Mouse (Mus musculus) neural tube, embryonic 11.5 days (tissue): ENCODE data around the gene Cdkn3. TPM values are rescaled to one million over a fixed set of nuclear protein-coding genes. Genes with fewer than 3 reads are reported as not detected.

Experiments used
- ATAC-seq: fragments of 200-750 bp; cut with Nextera tagmentation; 2 replicates; pipeline ENCODE4 v1.8.0; 2017; ENCODE audit warnings: moderate number of reproducible peaks, mild to moderate bottlenecking, moderate TSS enrichment, moderate library complexity; ENCODE audit not compliant: insufficient read depth, low FRiP score, low TSS enrichment
- DNase-seq: peaks from one replicate; pipeline ENCODE4 v3.0.0-alpha.2; 2015; ENCODE audit warnings: low spot score
- H3K27ac ChIP-seq: fragments of 300-500 bp; sonication (generic); 2 replicates; pipeline ENCODE4 v1.5.1; 2014; ENCODE audit warnings: low read depth, mild to moderate bottlenecking, low read length
- H3K27me3 ChIP-seq: fragments of 300-500 bp; sonication (generic); 2 replicates; pipeline ENCODE4 v1.6.1; 2014; ENCODE audit warnings: mild to moderate bottlenecking, low read length, mixed read lengths; ENCODE audit not compliant: control insufficient read depth, insufficient read depth
- H3K36me3 ChIP-seq: fragments of 300-500 bp; sonication (generic); 2 replicates; pipeline ENCODE4 v1.6.1; 2014; ENCODE audit warnings: mild to moderate bottlenecking, low read length, moderate library complexity, mixed read lengths; ENCODE audit not compliant: control insufficient read depth, insufficient read depth
- H3K4me1 ChIP-seq: fragments of 300-500 bp; sonication (generic); 2 replicates; pipeline ENCODE4 v1.6.1; 2014; ENCODE audit warnings: low read length, mixed read lengths; ENCODE audit not compliant: control insufficient read depth, insufficient read depth
- H3K4me2 ChIP-seq: fragments of 300-500 bp; sonication (generic); 2 replicates; pipeline ENCODE4 v1.6.1; 2014; ENCODE audit warnings: low read depth, mild to moderate bottlenecking, moderate library complexity
- H3K4me3 ChIP-seq: fragments of 300-500 bp; sonication (generic); 2 replicates; pipeline ENCODE4 v1.5.1; 2014; ENCODE audit warnings: low read depth, low read length
- H3K9ac ChIP-seq: fragments of 300-500 bp; sonication (generic); 2 replicates; pipeline ENCODE4 v1.6.1; 2014; ENCODE audit warnings: mild to moderate bottlenecking, low read length
- H3K9me3 ChIP-seq: fragments of 300-500 bp; sonication (generic); 2 replicates; pipeline ENCODE4 v1.6.1; 2016; ENCODE audit warnings: low read length; ENCODE audit not compliant: control insufficient read depth
- WGBS: fragments of 180-500 bp; shearing (Covaris S2); extraction: QIAGEN DNeasy Blood & Tissue Kit; methylation state at CpG from one replicate; pipeline ENCODE4 v1.1.7; 2014; 5-methylcytosine and 5-hydroxymethylcytosine counted together
- polyA plus RNA-seq: library from polyadenylated mRNA; unstranded; fragments of >200 nt; fragmentation: Nextera tagmentation; extraction: Ambion mirVana; gene quantifications from 2 replicates; pipeline ENCODE4 v1.2.1, GENCODE M21; 2014

Gene Cdkn3
- 38.2 and 41.7 TPM in 2 replicates for polyA plus RNA-seq

GRCm38 (mm10) chr14:46760355-46761029, at the start of gene Cdkn3:
TSS of gene Cdkn3 (plus strand) at chr14:46760541.
- H3K27ac ChIP-seq = no peak within 1 kb of the TSS
- peak within 1 kb of the TSS; percentile 70 for H3K4me3 ChIP-seq
- no peaks in the 10 kb centered on the region for H3K27me3 ChIP-seq
- H3K4me1 ChIP-seq = peaks cover 9% of the 10 kb centered on the region
- peak within 1 kb of the TSS; percentile 74 for H3K4me2 ChIP-seq
- H3K9ac ChIP-seq = peak within 1 kb of the TSS; percentile 59
- no peaks in the 10 kb centered on the region for H3K36me3 ChIP-seq
- ATAC-seq (peak; percentile 100), DNase-seq (peak; percentile 91)
- WGBS = under 1% methylated on average over 53 of the region's 54 CpGs
- H3K9me3 ChIP-seq = no peaks in the 10 kb centered on the region

DNA sequence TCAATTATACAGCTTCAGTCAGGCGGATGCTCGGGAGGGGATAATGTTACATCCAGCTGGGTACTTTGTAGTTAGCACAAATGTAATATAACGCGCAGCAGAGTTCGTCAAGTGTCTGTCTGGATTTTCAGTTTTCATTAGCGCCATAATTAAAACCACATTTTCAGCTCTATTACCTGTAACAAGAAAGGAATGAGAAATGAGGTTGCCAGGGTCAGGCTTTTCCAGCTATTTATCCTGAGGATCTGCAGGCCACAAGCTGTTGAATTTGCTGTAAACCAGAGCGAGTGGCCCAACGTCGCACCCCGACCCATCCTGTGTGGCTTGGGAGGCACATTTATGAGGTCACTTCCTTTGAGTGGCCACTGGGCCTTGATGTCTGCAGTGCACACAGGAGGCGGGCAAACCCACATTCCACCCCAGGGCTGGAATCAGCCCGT, 41.8 kb upstream of the Cdkn3 start:
- no peak overlapping the region for H3K4me2 ChIP-seq
- H3K9ac ChIP-seq = no peak overlapping the region
- 61% methylated on average over 12 of the region's 12 CpGs for WGBS
- no peak overlapping the region for H3K4me3 ChIP-seq
- no peaks in the 10 kb centered on the region for H3K27me3 ChIP-seq
- no peak overlapping the region for H3K27ac ChIP-seq
- peak; percentile 43 for DNase-seq
- no peak for ATAC-seq
- no peaks in the 10 kb centered on the region for H3K4me1 ChIP-seq
- no peaks in the 10 kb centered on the region for H3K36me3 ChIP-seq
- no peaks in the 10 kb centered on the region for H3K9me3 ChIP-seq

- Histone ChIP-seq H3K27me3 (no peaks in the 10 kb centered on the region), H3K27ac (no peak overlapping the region), H3K4me3 (no peak overlapping the region), H3K9ac (no peak overlapping the region), H3K4me1 (no peaks in the 10 kb centered on the region), H3K9me3 (no peaks in the 10 kb centered on the region), H3K36me3 (no peaks in the 10 kb centered on the region), H3K4me2 (no peak overlapping the region)
- ATAC-seq (no peak), DNase-seq (peak; percentile 56)
- WGBS = 71% methylated on average over 5 of the region's 5 CpGs
These were observed 38.3 kb upstream of the Cdkn3 start for GRCm38 (mm10) chr14:46722031-46722430.

DNA sequence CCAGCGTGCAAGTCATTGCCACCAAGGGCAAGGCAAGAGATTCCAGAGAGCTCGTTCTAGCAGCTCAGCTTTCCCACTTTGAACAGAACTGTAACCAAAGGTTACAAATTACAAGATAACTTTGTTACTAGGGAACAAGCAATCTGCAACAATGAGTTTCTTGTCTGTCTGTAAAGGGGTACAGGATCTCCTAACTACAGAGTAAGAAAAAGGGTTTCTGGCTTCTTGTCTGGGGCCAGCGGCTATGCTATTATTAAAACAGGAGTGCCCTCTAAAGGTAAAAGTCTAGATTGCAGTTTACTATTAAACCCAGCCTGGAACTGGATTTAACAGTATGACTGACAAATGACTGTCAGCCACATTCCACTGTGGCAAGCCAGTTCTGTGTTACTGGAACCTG, 36.5 kb upstream of the Cdkn3 start:
- H3K4me2 ChIP-seq = no peak overlapping the region
- ATAC-seq (peak; percentile 45; the same call in 1 of the 2 replicates), DNase-seq (no peak)
- no peaks in the 10 kb centered on the region for H3K27me3 ChIP-seq
- H3K9me3 ChIP-seq = no peaks in the 10 kb centered on the region
- no peak overlapping the region for H3K27ac ChIP-seq
- no peak overlapping the region for H3K4me3 ChIP-seq
- no peaks in the 10 kb centered on the region for H3K4me1 ChIP-seq
- no peak overlapping the region for H3K9ac ChIP-seq
- 30% methylated on average over 3 of the region's 3 CpGs for WGBS
- no peaks in the 10 kb centered on the region for H3K36me3 ChIP-seq

GRCm38 (mm10) chr14:46724941-46725340, 35.4 kb upstream of the Cdkn3 start:
- no peak for DNase-seq
- ATAC-seq = no peak
- Histone ChIP-seq H3K4me2 (no peak overlapping the region), H3K36me3 (no peaks in the 10 kb centered on the region), H3K27me3 (no peaks in the 10 kb centered on the region), H3K9me3 (no peaks in the 10 kb centered on the region), H3K27ac (no peak overlapping the region), H3K4me3 (no peak overlapping the region), H3K9ac (no peak overlapping the region), H3K4me1 (no peaks in the 10 kb centered on the region)
- WGBS = 29% methylated on average over 5 of the region's 5 CpGs

DNA sequence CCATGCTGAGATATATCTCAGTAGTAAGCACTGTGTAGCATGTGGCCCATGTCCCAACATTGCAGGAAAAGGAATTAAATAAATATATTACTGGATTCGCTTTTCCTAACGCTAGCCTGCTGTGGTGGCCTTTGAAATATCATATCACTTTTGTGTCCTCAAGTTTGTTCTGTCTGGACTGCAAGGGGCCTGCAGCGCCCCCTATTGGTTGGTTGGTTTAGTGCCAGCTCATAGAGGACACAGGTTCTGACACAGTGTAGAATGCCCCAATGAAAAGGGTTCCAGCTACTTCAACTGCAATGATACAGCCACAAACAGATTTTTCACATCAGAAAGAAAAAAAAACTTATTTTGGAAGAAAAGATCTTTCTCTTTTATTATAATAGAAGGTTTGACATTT, 34.6 kb upstream of the Cdkn3 start:
- Histone ChIP-seq H3K27ac (no peak overlapping the region), H3K9me3 (no peaks in the 10 kb centered on the region), H3K27me3 (no peaks in the 10 kb centered on the region), H3K4me2 (no peak overlapping the region), H3K36me3 (no peaks in the 10 kb centered on the region), H3K4me1 (no peaks in the 10 kb centered on the region), H3K4me3 (no peak overlapping the region), H3K9ac (no peak overlapping the region)
- 51% methylated on average over 3 of the region's 3 CpGs for WGBS
- no peak for ATAC-seq
- no peak for DNase-seq

DNA sequence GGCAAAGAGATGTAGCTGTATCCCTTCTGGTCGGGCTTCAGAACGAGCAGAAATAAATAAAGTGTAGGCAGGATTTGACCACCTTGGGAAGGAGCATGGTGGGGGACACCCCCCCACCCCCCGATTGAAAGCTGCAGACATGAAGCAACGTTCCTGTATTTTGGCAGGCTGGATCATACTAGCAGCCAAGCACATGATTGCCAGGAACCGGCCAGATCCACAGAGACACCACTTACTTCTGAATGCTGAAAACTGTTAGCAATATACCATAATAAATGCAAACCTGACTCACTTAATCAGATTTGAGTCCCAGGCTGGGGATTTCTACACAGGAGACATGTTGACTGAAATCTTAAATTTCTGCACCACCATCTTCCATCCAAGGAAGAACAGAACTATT, 26.1 kb upstream of the Cdkn3 start:
- ATAC-seq (no peak), DNase-seq (no peak)
- 81% methylated on average over 5 of the region's 5 CpGs for WGBS
- Histone ChIP-seq H3K9ac (no peak overlapping the region), H3K9me3 (no peaks in the 10 kb centered on the region), H3K4me2 (no peak overlapping the region), H3K4me3 (no peak overlapping the region), H3K4me1 (no peaks in the 10 kb centered on the region), H3K27ac (no peak overlapping the region), H3K36me3 (no peaks in the 10 kb centered on the region), H3K27me3 (no peaks in the 10 kb centered on the region)

DNA sequence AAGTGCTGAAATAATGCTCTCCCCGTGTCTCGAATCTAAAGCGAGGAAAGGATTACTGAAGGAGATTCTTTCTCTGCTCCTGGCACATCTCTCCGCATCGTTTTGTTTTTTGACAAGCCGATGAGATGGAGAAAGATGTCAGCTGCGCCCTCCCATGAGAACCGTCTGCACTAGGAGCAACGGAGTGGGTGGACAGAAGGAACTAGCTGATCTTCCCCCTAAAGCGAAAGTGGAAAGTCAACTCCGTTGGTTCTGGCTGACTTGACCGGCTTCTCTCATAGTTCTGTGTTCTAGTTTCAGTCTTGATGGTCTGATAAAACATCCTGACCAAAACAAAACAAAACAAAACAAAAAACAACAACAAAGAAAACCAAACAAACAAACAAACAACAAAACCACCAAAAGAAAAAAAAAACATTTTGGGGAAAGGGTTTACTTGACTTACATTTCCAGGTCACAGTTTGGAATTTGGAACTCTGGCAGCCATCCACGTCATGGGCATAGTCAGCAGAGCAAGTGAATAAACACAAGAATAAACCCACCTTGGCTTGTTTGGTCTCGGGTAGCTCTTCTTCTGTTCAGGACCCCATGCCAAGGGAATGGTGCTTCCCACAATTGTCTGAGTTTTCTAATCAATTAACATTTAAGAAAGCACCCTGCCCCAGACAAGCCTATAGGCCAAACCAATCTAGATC, 25.4 kb upstream of the Cdkn3 start:
- DNase-seq = no peak
- no peak overlapping the region for H3K4me3 ChIP-seq

GRCm38 (mm10) chr14:46736366-46736765, 24.0 kb upstream of the Cdkn3 start:
- ATAC-seq = no peak
- Histone ChIP-seq H3K4me1 (no peaks in the 10 kb centered on the region), H3K9ac (no peak overlapping the region), H3K27ac (no peak overlapping the region), H3K4me2 (no peak overlapping the region), H3K9me3 (no peaks in the 10 kb centered on the region), H3K4me3 (no peak overlapping the region), H3K36me3 (no peaks in the 10 kb centered on the region), H3K27me3 (no peaks in the 10 kb centered on the region)
- WGBS = 90% methylated on average over 4 of the region's 4 CpGs
- no peak for DNase-seq

More for the DNA sequence above, 25.4 kb upstream of the Cdkn3 start:
- Histone ChIP-seq H3K27ac (no peak overlapping the region), H3K9ac (no peak overlapping the region), H3K27me3 (no peaks in the 10 kb centered on the region), H3K36me3 (no peaks in the 10 kb centered on the region), H3K4me1 (no peaks in the 10 kb centered on the region), H3K9me3 (no peaks in the 10 kb centered on the region), H3K4me2 (no peak overlapping the region)
- 87% methylated on average over 14 of the region's 14 CpGs for WGBS
- no peak for ATAC-seq
